Mouse (Mus musculus): ENCODE data around the gene Slc44a5.
"Not testable (repeated sequence)": the region's sequence is repeated elsewhere in the genome, so short reads cannot be mapped to it uniquely, and the experiment has no call there.

The Slc44a5 gene

DNA sequence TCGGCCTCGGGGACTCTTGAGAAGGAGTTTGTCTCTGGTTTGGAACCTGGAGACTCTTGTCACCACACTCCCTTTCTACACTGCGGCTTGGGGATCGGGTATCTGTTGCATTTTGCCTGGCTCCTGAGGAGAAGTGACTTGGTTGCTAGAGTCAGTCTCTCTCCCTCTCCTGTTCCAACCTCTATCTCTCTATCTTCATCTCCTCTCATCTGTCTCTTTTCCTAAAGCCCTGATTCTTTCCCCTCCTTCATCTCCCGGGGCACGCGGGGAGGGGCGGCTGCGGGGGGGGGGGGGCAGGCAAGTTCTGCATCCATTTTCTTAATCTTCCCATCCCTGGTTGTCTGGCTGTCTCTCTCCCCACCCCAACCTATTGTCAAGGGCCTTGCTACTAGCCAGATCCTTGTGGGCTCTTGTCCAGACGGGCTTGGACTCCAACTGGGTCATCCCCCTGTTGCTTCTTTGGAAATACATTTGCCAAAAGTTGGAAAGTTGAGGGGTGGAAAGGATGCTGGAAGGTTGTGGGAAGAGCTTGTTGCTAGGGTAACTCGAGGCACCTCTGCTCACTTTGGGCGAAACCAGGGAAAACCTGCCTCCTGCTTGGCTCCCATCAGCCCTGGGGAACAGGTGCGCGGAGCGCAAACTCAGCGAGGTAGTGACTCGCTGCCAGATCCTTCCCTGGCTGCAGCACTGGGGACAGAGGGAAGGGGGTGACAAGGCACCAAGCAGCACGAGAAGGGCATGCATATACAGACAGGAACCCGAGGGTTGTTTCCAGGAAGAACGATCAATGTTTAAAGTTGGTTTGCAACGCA is 919 bp downstream of the Slc44a5 start:
- DNase-seq: peak; percentile 18

DNA sequence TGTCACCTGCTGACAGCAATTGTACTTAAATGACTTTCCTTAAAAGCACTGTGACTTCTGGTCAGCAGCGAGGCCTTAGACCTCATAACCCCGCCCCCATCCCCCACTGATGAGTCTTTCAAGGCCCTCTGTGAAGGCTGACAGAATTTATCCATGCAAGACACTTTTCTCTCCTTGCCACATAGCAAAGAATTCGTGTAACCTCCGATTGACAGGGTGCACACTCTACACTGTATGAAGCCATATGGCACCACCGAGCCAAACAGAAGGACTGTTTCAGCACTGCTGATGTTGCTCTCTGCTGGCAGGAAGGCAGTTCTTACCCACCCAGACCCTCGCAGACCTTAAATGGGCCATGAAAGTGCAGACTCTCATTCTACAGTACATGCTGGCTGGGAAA is 1.8 kb downstream of the Slc44a5 start:
- no peak for DNase-seq

DNA sequence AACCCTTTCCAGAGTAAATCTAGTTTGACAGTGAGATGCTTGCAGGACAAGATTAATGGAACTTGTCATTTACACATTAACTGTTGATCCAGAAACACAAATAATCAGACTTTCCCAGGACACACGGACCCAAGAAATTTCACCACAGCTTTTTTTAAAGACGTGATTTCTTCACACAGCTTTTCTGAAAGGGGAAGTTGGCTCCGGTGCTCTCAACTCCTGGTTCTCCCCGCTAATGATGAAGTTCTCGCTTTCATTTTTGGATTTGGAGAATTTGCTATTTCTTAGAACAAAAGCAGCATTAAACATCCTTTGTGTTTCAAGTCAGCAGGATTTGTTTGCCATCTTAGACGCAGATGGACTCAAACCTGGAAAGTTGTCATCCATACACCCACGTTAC is 2.6 kb downstream of the Slc44a5 start:
- DNase-seq: no peak

DNA sequence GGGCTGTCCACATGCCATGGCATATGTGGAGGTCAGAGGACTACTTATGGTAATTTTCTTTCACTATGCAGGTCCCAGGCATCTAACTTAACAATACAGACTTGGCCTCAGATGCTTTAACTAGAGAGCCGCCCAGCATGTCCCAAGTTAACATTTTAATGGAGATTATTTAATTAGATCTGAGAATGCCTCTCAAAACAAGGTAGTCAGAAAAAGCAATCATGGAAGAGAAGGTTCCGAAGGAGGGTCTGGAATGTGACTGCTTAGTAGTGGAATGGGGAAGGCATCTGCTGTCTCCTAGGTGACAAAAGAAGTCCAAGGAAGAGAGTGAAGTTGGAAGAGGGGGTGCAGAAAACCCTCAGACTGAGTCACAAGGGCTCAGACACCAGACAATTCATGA is 7.4 kb downstream of the Slc44a5 start:
- DNase-seq: no peak

DNA sequence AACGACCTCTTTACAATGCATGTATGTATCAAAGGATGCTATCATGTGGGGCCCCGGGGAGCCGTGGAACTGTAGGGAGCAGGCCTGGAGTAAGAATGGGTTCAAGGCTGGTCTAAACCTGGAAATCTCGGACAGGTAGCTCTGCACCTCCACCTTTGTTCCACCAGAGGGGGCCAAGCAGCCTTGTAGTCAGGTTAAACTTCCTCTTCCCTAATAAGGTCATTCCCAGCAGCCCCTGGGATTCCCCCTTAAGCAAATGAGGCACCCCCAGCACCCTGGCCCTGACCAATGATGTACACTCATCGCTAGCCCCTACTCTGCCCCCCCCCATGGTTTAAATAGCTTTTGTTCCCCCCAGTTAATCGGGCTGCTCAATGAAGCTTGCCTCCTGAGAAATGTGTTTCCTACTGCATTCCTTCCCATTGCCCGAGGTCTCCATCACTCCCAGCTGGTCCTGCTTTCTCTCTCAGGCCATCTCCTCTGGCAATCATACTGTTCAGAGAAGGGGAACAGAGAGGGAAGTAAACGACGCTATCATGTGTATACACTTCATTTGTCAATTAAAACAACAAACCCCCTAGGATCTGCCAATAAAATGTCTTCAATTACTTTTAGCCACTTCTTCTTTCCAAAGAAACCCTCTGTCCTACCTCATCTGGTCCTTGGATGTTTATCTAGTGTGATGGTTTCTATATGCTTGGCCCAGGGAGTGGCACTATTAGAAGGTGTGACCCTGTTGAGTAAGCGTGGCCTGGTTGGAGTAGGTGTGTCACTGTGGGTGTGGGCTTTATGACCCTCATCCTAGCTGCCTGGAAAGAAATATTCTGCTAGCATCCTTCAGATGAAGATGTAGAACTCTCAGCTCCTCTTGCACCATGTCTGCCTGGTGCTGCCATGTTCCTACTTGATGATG is 11.4 kb downstream of the Slc44a5 start:
- peak; percentile 30 for DNase-seq

DNA sequence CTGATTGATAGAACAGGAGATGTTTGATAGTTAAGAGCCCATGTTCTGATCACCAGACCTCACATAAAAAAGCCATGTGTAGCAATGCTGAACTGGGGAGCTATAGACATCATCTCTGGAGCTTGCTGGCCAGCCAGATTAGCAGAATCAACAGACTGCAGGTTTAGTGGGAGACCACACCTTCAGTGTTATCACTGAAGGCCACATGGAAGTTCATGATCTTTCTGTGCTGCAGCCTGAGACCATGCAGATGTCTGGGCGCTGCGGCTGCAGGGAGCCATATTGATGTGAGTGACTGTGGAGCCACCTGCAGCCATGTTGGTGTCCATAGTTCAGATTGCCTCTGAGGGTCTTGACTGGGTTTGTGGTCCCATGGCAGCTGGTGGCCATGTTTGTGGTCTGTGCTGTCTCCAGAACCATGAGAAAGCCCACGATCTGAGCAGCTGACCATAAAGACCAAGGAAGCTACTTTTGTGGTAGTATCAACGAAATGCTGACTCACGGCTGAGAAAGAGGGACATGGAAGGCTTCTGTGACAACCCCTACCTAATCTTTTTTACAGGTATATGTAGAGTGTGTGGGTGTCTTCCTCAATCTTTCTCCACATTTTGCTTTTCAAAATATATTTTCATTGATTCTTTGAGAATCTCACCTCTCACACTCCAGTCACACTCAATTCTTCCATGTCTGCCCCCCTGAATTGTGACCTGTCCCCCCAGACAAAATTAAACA is 26.7 kb downstream of the Slc44a5 start:
- no peak for DNase-seq

DNA sequence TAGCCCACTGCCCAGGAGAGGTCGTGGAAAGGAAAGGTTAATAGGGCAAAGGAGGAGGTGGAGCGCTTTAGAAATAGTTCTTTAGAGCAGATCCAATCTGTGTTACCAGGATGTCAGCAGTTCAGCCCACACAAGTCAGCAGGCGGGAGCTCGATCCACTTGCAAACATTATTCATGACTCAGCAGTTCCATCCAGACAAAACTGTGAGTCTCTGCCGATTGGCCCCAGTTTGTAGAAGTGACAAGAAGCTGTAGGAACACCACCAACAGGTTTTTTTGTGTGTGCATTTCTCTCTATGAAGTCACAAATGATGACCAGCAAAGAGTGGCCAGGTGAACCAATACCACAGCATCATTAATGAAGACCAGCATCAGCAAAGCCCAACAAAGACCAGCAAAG is 28.1 kb downstream of the Slc44a5 start:
- DNase-seq: no peak

DNA sequence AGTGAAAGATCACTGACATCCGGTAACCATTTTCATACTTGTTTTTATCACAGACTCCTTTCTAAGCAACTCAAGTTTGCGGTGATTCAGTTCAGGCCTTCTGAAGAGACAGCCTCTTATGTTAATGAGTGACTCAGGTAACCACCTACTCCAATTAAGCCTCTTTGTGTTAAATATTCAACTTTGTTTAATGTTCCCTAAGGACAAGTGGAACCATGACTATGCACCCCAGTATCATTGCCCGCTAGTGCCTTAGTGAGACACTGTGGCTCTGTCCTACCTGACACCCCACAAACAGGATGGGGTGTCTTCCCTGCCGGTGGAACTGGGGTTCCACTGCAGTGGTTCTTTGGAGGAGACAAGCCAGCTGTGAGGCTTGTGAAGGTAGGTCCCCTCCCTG is 73.6 kb downstream of the Slc44a5 start:
- DNase-seq: no peak

DNA sequence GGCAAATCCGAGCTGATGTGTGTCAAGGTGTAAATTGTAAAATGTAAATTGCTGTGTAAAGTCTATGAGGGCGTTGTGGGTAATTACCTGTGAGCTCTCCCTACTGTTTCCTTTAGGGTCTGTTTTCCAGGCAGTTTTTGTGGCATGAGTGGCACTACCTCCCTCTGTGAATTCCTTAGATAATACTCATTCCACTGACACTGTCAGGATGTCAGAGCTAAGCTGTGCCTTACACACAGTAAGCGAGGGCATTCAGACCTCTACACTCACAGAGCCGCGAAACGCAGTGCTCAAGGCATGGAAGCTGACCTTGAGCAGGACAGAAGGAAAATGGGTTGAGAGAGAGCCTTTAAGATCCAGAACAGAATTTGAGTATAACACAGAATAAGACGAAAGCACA is 80.1 kb downstream of the Slc44a5 start:
- no peak for DNase-seq

DNA sequence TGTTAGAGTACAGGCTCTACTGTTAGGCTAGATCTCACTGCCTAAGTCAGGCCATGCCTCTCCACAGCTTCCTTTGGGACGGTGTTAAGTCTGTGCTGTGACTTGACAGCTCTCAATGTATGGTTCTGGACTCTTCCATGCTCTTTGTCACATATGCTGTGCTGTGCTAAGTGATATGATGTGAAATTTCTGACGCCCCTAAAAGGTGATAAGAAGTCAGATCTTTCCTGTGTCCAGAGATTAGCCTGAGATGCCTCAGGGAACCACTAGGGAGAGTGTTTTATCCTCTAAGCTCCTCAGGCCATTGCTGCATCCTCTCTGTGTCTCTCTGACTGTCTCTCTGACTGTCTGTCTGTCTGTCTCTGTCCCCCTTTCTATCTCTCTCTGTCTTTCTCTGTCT is 84.2 kb downstream of the Slc44a5 start:
- DNase-seq: no peak

DNA sequence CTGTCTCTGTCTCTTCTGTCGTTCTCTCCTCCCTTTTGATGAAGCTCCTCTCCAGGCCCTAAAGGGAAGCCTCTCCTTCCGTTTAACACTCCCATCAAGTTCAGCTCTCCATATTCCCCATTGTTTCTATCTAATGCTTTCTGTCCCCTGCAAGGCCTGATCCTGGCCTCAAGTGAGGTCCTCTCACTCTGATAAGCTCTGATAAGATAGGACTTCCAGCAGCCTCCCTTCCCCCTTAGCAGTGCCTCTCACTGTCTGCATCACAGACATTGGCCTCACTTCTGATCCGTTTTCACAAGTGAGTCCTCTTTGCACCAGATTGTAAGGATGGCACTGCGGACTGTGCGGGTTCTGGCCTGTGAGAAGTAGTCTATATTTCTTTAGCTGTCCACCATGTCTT is 85.0 kb downstream of the Slc44a5 start:
- no peak for DNase-seq

DNA sequence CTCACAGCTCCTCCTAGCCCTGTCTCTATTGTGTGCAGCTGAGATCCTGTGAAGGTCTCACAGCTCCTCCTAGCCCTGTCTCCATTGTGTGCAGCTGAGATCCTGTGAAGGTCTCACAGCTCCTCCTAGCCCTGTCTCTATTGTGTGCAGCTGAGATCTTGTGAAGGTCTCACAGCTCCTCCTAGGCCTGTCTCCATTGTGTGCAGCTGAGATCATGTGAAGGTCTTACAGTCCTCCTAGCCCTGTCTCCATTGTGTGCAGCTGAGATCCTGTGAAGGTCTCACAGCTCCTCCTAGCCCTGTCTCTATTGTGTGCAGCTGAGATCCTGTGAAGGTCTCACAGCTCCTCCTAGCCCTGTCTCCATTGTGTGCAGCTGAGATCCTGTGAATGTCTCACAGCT is 98.8 kb downstream of the Slc44a5 start:
- DNase-seq: not testable (repeated sequence)

DNA sequence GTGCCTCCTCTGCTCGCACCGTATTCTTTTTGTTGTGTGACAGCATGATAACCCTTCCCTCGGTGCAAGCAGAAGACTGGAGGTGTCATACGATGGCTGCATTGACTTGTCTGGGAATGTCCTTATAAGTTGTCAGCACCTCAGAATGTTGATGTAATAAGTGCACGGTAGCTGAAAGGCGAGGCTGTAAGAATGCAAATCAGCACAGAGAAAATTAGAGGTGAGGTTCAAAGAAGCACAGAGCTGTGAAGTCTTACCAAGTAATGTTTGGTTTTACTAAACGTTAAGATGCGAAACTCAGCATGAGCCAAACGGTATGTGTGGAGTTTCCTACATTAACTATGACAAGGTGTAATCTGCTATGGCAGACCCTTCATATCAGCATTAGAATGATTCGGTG is 102.5 kb downstream of the Slc44a5 start:
- no peak for DNase-seq

DNA sequence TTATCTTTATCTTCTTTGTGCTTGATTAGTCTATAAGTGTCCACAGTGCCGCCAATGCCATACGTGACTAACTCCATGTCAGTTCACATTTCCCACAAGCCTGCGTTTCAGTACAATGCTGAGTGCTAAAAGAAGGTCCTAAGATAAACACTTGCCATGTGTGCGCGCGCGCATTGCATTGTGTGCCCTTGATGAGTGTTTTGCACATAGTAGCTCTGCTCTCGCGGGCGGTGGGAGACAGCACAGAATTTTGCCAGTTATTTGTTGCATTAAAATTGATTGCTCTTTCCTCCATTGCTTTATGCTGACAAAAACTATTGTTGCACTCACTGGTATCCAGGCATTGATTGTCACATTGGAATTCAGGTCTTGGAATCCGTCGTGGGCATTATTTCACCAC is 108.5 kb downstream of the Slc44a5 start:
- DNase-seq: no peak

DNA sequence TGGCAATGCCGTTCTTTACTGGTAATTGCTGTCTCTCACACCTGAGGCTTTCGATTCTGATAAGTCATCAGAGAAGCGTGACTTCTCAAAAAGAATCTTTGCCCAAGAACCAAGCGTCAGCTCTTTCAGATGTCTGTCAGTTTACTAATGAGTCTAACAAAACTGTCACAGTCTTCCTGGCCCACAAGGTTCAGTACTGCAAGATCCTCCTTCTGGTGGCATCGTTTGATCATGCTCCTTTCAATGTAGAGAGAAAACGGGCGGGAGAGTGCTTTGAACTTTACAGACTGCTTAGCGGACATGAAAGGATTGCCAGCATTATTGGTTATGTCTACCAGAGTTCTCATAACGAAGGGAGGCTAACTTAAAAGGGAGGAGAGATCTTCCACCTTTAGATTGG is 109.0 kb downstream of the Slc44a5 start:
- no peak for DNase-seq

DNA sequence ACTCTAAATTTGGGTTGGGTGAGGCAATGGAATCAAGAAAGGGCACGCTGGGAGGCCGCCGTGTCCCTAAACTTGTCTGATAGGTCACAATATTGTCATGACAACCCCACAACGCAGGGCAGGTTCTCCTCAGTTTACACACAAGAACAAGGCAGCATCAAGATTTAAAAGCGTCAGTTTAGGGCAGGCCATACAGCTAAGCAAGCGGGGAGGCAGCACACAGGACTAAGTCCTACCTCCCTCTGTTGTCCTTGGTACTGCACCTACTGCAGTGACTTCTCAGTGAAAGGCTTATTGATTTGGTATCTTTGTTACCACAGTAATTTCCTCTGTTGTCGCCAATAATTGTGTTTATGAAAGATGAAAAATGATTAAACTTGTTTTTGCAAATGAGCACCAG is 109.7 kb downstream of the Slc44a5 start:
- DNase-seq: no peak

DNA sequence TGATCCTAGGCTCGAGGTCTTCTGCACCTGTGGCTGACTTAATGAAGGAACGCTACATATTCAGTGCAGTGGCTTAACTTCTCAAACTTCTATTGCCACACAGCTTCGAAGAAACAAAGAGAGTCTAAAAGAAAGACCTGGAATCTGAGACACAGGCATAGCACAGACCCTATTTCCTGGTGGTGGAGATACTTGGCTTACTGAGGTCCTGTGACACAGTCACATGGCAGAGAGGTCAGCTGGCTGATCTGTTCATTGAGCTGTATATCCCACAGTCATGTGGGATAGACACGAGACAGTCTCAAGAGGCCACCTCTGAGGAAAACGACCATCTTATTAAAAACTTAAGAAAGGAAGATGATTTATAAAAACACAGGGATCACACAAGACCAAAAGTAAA is 116.8 kb downstream of the Slc44a5 start:
- DNase-seq: no peak

DNA sequence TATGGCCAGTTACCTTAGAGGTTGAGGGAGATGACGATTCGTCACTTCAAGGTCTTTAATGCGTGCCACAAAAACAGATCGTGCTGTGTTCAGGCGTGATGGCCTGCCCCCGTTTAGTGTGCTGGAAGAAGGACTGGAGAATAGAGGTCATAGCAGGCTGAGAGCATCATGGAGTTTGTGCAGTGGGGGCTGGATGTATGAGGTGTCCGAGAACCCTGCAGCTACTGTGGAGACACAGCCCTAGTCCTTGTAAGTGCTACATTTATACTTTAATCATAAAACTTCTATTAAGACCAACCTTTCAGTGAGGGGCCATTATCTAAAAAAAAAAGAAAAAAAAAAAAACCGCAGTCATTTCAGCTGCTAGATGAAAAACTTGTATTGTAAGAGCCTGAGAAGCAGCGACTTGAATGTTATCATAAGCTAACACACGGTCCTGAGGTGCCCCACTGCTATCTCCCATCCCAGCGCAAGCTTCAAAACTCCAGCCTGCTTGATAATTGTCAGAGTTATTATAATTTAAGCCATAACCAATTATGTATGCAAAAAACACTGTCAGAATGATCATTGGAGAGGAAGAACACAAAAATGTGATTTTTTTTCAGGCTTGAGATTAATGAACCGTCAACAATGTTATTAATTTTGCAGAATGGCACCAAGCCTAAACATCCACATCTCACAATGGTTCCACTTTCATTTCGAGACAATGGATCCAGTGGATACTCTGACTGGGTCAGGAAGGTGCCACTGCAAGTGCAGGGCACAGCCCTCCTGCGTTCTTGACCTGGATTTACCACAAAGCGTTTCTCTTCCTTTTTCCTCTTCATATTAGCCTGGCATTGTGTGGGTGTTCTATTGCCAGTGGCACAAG is 118.5 kb downstream of the Slc44a5 start:
- DNase-seq: no peak

DNA sequence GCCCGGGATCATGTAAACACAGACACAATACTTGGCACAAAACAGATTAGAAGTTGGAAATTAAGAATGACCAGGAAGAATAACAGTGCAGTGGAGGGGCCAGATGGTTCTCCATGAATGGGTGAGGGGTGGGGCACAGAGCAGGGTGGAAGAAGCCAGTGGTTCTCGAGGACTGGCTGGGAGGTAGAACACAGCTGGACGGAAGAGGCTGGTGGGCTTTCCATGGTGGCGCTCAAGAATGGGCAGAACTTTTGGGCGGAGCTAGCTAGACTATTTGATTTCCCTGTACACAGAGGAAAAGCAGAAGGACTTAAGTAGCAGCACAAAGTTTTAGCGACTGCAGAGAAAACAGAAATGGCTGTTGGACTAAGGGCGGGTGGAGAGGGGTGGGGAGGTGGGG is 119.2 kb downstream of the Slc44a5 start:
- DNase-seq: no peak

DNA sequence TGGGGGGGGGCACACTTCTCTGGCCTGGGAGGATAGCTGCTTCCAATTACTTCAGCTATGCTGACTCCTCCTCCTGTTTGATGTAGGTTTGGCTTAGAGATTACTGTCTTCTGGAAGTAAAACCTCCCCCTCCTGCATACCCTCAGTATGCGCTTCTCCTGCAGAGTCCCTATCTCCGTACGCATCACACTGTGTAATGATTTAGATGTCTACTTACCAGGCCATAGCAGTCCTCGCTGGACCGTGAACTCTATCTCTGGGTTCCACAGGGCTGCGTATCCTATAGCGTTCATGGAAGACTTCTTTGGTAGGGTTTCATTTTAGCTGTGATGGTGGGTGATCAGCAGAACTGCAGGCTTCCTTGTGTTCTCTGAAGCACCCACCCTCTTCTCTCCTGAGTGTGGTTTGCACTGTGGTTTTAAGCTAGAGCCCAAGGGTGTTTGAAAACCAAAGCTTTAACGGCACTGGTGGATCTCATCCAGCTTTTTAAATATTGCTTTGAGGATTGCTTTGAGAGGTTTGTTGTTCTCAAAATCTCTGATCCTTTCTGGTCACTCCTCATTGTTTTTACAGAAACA is 120.6 kb downstream of the Slc44a5 start:
- no peak for DNase-seq

DNA sequence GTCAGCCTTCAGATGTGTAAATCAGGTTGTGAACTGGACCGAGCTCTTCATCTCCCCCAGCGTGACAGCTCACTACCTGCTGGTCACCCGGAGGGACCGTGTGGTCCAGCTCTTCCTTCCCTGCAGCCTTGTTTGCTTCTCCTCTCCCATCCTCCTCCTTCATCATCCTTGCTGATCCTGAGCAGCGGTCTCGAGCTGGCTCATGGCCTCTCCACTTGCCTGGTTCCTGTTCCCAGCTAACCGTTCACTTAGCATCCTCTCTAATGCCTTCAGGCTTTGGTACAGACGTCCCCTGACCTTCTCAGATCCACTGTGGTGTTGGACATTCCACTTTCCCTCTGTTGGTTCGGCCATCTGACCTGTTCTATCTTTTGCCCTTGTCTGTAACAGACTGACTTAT is 128.4 kb downstream of the Slc44a5 start:
- no peak for DNase-seq

DNA sequence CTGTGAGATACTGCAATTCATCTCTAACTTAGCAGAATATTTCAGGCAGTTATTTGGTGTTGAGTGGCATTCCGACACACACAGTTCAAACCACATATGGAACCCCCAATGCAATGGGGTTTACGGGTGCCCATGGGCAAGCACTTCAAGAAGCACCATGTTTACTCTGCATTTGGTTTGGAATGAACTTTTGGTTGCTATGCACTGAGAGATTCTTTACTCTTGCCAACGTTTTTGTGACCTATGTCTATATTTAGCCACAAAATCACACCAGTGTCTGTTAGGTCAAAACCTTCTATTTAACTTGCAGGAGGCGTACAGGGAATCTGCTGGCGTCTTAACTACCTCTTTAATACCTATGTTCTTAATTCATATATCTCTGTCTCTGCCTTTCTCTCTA is 137.3 kb downstream of the Slc44a5 start:
- no peak for DNase-seq
